Mouse (Mus musculus) kidney, adult 2 months (tissue): ENCODE measurements around the gene Apoh.

Source experiments
- CTCF ChIP-seq: fragments of 200-500 bp; conservative IDR thresholded peaks from 2 replicates; pipeline ENCODE4 v1.5.1; 2011; ENCODE audit warnings: low read depth, mild to moderate bottlenecking, control low read depth, low read length, moderate library complexity, mixed read lengths; ENCODE audit not compliant: insufficient read depth, insufficient read length
- POLR2A ChIP-seq: fragments of 200-500 bp; IDR thresholded peaks from one replicate; pipeline ENCODE4 v1.6.1; 2011; ENCODE audit warnings: low read depth, low read length, control low read depth

DNA sequence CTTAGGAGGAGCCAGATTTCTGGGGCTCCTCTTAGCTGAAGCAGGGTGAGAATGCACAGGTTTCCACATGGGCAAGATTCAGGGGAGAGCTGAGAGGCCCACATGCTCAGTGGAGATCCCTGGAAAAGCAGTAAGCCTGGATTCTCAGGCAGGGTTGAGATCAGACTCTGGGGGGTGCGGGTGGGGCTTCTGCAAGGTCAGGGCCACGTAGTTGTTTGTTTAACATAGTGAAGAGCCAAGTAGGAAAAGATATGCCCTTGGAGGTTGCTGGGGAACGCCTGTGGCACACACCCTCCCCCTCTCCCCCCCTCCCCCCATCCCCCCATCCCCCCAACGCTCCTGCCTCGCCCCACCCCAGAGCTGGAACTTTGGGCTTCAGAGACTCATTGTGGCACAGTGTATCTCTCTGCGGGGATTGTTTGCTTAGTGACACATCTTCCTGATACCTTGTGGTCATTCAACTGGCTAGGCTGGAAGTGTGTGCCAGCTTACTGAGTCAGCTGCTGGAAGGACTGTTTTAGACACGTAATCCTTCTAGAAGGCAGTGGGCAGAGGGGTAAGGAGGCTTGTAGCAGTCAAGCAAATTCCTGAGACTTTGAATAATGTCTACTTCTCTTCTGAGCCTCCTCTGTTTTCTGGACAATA is 21.9 kb downstream of the Apoh start:
- TF ChIP-seq CTCF (no peak), POLR2A (no peak)
